Mouse (Mus musculus) layer of hippocampus, adult 2 months (tissue): ENCODE results near the gene 4930415O20Rik. TPM values are rescaled to one million over a fixed set of nuclear protein-coding genes. Genes with fewer than 3 reads are reported as not detected.
A peak's percentile ranks its signal among the peaks of the same experiment; 100 is the strongest.

Source experiments
- DNase-seq, 2 experiments: peaks; one replicate each; pipeline ENCODE4 v3.0.0; 2022; ENCODE audit warnings: low spot score in 2 of 2
- H3K27ac ChIP-seq: fragments of 200-600 bp; 2 replicates; pipeline ENCODE4 v1.8.1; 2022
- H3K4me3 ChIP-seq: fragments of 200-600 bp; 2 replicates; pipeline ENCODE4 v1.8.1; 2022; ENCODE audit warnings: mild to moderate bottlenecking
- CTCF ChIP-seq: fragments of 200-600 bp; conservative IDR thresholded peaks from 2 replicates; pipeline ENCODE4 v1.8.1; 2022; ENCODE audit warnings: antibody characterized with exemption, mild to moderate bottlenecking, moderate library complexity
- long read RNA-seq, 2 experiments: library from polyadenylated mRNA; stranded (forward); transcript quantifications; one replicate each; pipeline ENCODE4 v2.0.0; 2021; ENCODE audit warnings: borderline mapping rate in 2 of 2
- total RNA-seq, 2 experiments: library from RNA; stranded (reverse); gene quantifications; 2 replicates each; pipeline ENCODE4 v1.2.3; 2021

Gene 4930415O20Rik
- total RNA-seq, result not detected
- long read RNA-seq, experiment 1, result 0 reads
- long read RNA-seq, experiment 2, result 0 reads

DNA sequence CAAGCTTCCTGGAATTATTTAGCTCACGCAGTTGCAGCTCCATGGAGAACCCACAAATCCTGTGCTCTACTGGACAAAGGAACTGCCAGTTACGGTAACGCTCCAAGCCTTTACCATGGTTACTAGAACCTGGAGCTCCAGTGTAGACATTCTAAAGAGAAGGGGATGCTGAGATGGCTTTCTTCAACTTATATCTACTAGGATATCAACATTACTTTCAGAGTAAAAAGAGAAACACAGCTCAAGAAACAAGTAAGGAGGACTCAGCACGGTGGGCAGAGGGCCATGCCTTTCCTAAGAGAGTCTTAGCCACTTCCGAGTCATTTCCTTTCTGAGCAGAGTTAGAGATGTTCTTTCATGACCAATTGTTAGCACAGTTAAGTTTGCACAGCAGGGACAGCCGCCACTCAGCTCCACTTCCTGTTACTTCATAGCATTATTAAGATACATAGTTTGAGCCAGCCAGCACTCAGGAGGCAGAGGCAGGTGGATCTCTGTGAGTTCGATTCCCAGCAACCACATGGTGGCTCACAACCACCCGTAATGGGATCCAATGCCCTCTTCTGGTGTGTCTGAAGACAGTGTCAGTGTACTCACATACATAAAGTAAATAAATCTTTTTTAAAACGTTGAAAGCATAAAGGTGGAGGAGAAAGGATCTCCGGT lies at the start of gene 4930415O20Rik, which contains the start of gene Ccnt1:
4930415O20Rik (plus strand) TSS at position 132 of the 666 bp plus-strand sequence.
Ccnt1 (minus strand) TSS at position 51 of the 666 bp plus-strand sequence.
- no peak for DNase-seq
- Histone ChIP-seq H3K4me3 (no peak within 1 kb of the TSS), H3K27ac (no peak within 1 kb of the TSS)
- no peak for TF ChIP-seq CTCF

DNA sequence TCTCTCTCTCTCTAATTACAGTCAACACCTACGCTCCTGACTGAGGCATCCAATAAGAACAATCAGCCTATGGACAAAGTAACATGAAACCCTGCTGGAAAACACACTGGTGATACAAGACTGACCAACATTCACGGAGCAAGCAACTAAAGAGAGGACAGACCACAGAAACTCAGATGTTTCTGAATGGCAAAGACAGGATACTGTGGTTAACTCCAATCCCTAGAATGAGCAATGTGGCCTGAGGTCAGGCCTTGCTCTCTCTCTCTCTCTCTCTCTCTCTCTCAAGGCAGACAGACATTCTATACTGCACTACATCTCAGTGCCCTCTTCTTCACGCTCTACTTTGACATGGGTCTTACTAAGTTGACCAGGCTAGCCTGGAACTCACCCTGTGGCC lies 49.6 kb upstream of the 4930415O20Rik start:
- no peak for TF ChIP-seq CTCF
- DNase-seq, result no peak
- Histone ChIP-seq H3K4me3 (no peak overlapping the region), H3K27ac (no peak overlapping the region)

DNA sequence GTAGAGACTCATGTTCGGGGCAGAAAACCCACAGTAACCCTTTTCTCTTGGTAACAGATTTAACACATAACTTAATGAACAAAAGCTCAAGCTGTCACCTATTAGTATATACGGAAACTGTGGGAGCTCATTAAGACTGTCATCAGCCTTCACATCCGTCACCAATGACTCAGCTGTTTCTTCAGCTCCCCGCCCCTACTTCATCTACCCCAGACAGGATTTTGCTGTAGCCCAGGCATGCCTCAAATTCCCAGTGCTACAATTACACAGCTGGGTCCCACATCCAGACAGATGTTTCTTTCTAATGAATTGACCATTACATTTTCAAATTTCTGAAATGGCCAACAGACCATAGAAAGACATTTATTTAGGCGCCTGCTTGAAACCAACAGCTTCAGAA lies 44.7 kb upstream of the 4930415O20Rik start:
- DNase-seq, result no peak
- no peak overlapping the region for H3K27ac ChIP-seq
- no peak overlapping the region for H3K4me3 ChIP-seq
- no peak for TF ChIP-seq CTCF

DNA sequence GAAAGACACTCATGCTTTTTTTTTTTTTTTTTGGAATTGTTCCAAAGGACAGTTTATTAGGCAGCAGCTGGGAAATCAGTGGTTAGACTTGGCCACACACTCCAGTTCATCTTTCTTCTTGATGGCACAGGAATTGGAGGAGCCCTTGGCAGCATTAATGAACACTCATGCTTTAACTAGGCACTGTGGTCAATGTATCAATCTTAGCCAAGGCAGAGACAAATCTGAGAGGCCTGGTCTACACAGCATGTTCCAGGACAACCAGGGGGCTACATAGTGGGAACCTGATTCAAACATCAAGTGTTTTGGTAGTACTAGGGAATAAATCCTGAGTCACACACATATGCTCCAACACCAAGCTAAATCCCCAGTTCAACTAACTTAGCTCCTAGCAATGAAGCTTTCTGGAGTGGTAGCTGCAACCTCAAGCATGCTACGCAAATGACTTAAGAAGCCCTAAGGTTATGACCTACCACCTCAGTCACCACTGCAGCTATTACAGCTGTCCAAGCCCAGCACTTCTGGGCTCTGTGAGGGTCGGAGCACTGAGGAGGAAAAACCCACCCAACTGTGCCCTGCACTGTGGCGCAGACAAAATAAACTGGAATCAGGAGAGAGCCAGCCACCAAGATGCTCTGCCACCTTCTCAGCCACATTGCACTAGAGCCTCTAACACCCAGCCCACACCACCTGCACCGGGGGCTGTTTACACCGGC lies 43.6 kb upstream of the 4930415O20Rik start:
- DNase-seq, result no peak
- Histone ChIP-seq H3K27ac (no peak overlapping the region), H3K4me3 (no peak overlapping the region)
- TF ChIP-seq CTCF, result no peak

DNA sequence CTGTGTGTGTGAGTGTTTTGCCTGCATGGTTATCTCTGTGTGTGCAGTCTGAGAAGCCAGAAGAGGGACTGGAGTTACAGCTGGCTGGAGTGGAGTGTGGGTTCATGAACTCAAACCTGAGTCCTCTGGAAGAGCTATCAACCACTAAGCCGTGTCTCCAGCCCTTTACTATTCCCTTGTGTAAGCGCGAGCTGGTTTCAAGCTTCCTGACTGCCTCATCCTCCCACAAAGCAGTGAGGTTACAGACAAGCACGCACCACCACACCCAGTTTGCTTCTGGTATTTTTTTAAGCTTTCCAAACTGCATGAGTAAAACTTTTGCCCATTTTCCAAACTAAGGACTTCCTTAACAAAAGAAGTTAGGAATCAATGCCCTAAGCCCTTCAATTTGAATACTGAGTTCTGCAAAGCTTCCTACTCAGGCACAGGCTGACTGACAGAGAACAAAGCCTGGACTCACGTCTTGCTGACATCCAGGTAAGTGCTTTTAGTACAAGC lies 42.7 kb upstream of the 4930415O20Rik start:
- Histone ChIP-seq H3K4me3 (no peak overlapping the region), H3K27ac (no peak overlapping the region)
- no peak for DNase-seq
- no peak for TF ChIP-seq CTCF

DNA sequence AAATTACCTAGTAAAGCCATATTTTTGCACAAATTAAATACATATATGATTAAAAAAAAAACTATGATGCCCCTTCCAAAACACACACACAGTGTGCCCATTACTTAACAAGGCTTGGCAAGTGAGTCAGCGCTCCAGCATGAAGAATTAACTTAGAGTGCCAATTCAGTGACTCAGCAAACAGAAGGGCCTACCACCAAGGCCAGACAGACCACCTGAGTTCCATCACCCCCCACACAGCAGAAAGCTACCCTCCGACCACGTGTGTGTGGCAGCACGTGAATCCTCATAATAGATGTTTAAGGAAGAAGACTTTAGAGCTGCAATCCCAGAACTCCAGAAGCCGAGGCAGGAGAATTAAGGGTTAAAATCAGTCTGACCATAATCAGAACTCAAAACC lies 38.5 kb upstream of the 4930415O20Rik start:
- no peak for TF ChIP-seq CTCF
- Histone ChIP-seq H3K4me3 (peak overlapping the region; percentile 95), H3K27ac (peak overlapping the region; percentile 97)
- DNase-seq, result no peak

DNA sequence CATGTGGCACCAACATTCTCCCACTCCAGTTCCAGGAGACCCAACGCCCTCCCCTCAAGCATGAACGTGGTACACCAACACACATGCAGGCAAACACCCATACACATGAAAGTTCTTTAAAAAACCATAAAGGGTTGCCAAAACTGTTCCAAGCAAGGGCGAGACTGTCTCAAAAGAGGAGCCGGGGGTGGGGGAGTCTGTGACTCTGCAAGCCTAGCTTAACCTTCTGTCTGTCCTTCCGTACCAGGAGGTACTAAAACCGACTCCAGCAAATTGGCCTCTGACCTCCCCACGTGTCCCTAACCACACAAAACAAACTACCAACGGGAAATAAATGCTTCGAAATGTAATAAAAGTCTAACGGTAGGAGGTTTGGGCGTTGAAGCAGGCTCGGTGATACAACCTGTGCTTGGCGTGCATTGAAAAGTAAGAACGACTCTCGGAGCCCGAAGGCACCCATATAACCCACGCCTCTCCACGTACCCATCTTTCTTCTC lies 37.7 kb upstream of the 4930415O20Rik start:
- H3K4me3 ChIP-seq, result peak overlapping the region; percentile 95
- no peak for TF ChIP-seq CTCF
- DNase-seq, result no peak
- peak overlapping the region; percentile 97 for H3K27ac ChIP-seq

DNA sequence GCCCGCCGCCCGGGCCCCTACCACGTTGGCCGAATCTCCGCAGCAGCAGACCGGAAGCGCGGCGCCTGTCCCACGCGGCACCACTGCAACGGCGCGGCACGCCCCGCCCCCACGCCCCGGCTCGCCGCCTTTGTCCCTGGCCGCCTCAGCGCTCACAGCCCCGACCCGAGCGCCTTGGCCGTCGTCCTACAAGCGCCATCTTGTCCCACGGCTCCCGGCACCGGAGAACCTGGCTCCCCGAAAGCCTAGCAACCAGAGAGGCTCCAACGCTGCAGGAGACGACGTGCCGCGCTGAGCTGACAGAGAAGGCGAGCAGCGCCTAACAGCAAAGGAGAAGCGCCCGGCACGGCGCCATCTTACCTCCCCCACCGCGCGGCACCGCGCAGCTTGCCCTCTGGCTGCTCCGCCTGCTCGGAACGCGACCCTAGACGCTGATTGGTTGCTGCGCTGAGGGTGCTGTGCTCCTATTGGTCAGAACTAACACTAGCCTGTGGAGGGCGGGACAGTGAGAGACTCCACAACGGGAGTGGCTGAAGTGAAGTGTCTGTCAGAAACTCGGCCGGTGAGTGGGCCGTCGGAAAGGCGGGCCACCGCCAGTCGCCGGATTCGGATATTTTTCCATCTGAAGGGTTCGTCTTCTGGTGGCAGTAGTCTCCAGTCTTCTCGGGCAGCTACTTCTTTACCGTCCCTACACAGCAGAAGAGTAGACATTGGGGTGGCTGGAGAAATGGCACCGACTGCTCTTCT lies 36.8 kb upstream of the 4930415O20Rik start, which contains the start of gene Kansl2:
Kansl2 (minus strand) TSS at position 384 of the 747 bp plus-strand sequence.
- TF ChIP-seq CTCF, result no peak; the same call in 1 of the 2 replicates
- H3K4me3 ChIP-seq, result peak within 1 kb of the TSS; percentile 95
- peak; percentile 97 to 98 for DNase-seq
- H3K27ac ChIP-seq, result peak within 1 kb of the TSS; percentile 97

DNA sequence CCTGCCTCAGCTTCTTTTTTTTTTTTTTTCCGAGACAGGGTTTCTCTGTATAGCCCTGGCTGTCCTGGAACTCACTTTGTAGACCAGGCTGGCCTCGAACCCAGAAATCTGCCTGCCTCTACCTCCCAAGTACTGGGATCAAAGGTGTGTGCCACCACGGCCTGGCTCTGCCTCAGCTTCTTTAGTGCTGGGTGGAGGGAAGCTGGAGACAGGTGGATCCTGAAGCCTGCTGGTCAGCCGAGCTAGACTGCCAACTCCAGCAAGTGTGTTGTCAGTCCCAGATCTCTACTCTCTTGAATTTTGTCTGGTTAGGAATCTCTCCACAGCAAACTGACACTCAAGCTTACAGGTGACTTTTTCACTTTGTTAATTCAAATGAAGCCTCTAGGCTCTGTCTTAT lies 34.9 kb upstream of the 4930415O20Rik start:
- no peak for TF ChIP-seq CTCF
- DNase-seq, result no peak
- H3K27ac ChIP-seq, result no peak overlapping the region
- H3K4me3 ChIP-seq, result no peak overlapping the region

DNA sequence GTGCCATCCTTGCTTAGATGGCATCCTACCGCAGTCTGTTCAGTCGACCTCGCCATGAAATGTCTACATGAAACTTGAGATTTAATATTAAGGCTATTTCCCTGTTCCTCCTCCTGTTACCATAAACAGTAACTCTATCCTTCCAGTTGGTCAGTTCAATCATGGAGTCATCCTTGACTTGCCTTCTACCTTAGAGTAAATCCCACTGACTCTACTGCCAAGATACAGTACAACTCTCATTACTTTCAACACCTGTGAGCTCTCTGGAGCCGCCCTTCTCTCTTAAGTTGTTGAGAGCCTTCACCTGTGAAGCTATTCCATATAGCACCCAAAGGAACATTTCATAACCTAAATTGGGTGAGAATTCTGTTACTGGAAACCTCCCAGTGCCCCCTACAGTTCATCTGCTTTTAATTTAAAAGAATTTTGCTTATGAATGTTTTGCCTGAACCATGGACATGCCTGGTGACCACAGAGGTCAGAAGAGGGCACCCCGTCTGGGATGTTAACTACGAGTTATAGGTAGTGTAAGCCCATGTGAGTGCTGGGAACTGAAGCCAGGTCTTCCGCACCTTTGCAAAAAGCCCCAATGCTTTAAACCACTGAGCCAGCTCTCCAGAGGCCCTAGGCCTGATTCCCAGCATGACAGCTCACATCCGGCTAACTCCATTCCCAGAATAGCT lies 33.8 kb upstream of the 4930415O20Rik start:
- no peak overlapping the region for H3K27ac ChIP-seq
- no peak for TF ChIP-seq CTCF
- DNase-seq, result no peak
- H3K4me3 ChIP-seq, result no peak overlapping the region

DNA sequence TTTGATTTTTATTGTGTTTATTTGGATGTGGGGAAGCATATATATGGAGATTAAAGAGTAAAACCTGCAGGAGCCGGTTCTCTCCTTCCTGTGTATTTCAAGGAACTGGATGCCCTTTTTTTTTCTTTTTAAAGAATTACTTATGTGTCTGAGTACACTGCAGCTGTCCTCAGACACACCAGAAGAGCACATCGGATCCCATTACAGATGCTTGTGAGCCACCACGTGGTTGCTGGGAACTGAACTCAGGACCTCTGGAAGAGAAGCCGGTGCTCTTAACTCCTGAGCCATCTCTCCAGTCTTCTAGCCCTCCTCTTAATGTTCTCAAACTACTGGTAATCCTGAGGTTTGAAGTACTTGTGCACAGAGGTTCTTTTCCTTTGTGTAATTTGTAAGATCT lies 32.9 kb upstream of the 4930415O20Rik start:
- no peak for TF ChIP-seq CTCF
- Histone ChIP-seq H3K27ac (no peak overlapping the region), H3K4me3 (no peak overlapping the region)
- no peak for DNase-seq

DNA sequence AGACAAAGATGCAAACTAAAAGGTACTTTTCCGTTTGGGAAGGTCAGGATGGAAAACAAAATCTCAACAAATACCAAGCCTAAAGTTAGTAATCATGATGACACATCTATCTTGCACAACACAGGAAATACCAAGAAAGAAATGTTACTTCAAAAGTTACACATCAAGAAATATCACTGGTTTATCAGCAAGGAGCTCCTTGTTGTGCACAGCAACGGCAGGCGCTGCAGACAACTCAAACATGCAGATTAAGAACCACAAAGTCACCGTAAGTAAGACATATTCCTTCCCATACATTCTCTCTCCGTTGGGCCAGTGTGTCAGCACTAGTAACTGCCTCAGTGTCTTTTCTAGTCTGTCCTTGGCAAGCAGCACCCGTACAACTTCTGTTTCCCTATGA lies 29.7 kb upstream of the 4930415O20Rik start:
- no peak for TF ChIP-seq CTCF
- DNase-seq, result no peak
- no peak overlapping the region for H3K27ac ChIP-seq
- no peak overlapping the region for H3K4me3 ChIP-seq
